Mouse (Mus musculus) embryonic facial prominence, embryonic 15.5 days (tissue): Measurements from ENCODE around the gene Ntsr1. TPM values are rescaled to one million over a fixed set of nuclear protein-coding genes. Genes with fewer than 3 reads are reported as not detected.
A peak's percentile ranks its signal among the peaks of the same experiment; 100 is the strongest.

ENCODE experiments used
- ATAC-seq: fragments of 200-750 bp; cut with Nextera tagmentation; 2 replicates; pipeline ENCODE4 v1.8.0; 2017; ENCODE audit warnings: low read depth, moderate TSS enrichment; ENCODE audit not compliant: insufficient number of reproducible peaks, low FRiP score, low TSS enrichment
- H3K27ac ChIP-seq: fragments of 300-500 bp; sonication (generic); replicated peaks from 2 replicates; pipeline ENCODE4 v1.5.1; 2015; ENCODE audit warnings: mild to moderate bottlenecking, inconsistent platforms
- H3K27me3 ChIP-seq: fragments of 300-500 bp; sonication (generic); 2 replicates; pipeline ENCODE4 v1.6.1; 2015; ENCODE audit warnings: inconsistent platforms
- H3K36me3 ChIP-seq: fragments of 300-500 bp; sonication (generic); 2 replicates; pipeline ENCODE4 v1.6.1; 2015; ENCODE audit warnings: mild to moderate bottlenecking, inconsistent platforms
- H3K4me1 ChIP-seq: fragments of 300-500 bp; sonication (generic); 2 replicates; pipeline ENCODE4 v1.6.1; 2015; ENCODE audit warnings: inconsistent platforms
- H3K4me2 ChIP-seq: fragments of 300-500 bp; sonication (generic); replicated peaks from 2 replicates; pipeline ENCODE4 v1.6.1; 2015; ENCODE audit warnings: mild to moderate bottlenecking, inconsistent platforms
- H3K4me3 ChIP-seq: fragments of 300-500 bp; sonication (generic); replicated peaks from 2 replicates; pipeline ENCODE4 v1.5.1; 2015; ENCODE audit warnings: mild to moderate bottlenecking, inconsistent platforms
- H3K9ac ChIP-seq: fragments of 300-500 bp; sonication (generic); 2 replicates; pipeline ENCODE4 v1.6.1; 2015; ENCODE audit warnings: inconsistent platforms
- H3K9me3 ChIP-seq: fragments of 300-500 bp; sonication (generic); replicated peaks from 2 replicates; pipeline ENCODE4 v1.6.1; 2016; ENCODE audit warnings: inconsistent platforms
- WGBS: fragments of 180-500 bp; shearing (Covaris S2); methylation state at CpG from one replicate; pipeline ENCODE4 v1.1.7; 2015; 5-methylcytosine and 5-hydroxymethylcytosine counted together
- polyA plus RNA-seq: library from polyadenylated mRNA; unstranded; fragments of >200 nt; fragmentation: Nextera tagmentation; extraction: Ambion mirVana; gene quantifications from 2 replicates; pipeline ENCODE4 v1.2.1, GENCODE M21; 2015

Gene Ntsr1
- polyA plus RNA-seq, 1 experiment from 2014 or later: 0.32 TPM

DNA sequence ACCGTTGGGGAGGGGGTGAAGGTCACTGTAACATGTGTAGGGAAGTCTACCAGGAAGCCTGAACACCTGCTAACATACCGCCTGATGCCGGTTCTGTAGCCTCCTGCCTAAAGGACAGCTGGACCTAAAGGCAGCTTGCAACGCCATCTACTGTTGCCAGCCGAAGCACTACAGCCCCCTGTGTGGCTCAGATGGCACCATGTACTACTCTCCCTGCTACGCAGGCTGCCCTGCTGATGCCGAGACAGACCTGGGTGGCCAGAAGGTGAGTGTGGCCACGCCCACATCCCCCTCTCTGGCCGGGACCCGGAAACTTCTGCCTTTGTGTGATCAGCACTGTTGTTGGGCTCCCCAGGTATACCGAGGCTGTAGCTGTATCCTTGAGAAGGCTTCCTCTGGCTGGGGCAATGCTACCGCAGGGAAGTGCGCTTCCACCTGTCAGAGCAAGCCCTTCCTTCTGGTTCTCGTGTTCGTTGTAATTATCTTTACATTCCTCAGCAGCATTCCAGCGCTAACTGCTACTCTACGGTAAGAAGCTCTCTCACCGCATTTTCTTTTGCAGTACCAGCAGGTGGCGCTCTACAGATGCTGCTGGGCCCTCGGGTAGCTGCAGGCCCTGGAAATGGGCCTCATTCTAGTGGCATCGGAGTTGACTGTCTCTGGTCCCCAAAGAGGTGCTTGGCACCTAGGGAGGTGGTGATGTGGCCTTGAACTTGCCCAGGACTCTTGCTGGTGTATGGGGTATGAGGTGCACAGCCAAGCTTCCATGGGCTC is 27.3 kb upstream of the Ntsr1 start:
- no peak overlapping the region for H3K27ac ChIP-seq
- peaks cover 9% of the 10 kb centered on the region for H3K4me1 ChIP-seq
- H3K36me3 ChIP-seq: no peaks in the 10 kb centered on the region
- H3K4me2 ChIP-seq: no peak overlapping the region
- H3K9me3 ChIP-seq: no peaks in the 10 kb centered on the region
- no peak for ATAC-seq
- no peak overlapping the region for H3K9ac ChIP-seq
- H3K27me3 ChIP-seq: 0 out of 2 replicates have a peak, but pooled peaks cover 4% of the 10 kb centered on the region
- no peak overlapping the region for H3K4me3 ChIP-seq
- WGBS: 5% methylated on average over 21 of the region's 21 CpGs

DNA sequence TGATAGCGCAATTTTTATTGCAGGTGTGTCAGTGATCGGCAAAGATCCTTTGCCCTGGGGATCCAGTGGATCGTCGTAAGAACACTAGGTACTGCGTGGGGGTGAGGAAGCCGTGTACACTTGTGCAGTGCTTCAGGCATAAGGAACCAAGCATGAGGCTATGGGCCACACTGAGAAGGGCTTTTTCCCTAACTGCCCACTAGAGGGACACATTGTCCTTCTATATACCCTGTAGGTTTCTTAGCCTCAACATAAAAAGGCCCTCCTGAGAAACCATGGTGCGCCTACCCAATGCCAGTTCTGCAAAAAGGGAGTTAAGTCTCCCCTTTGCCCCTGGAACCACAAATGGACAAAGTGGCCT is 26.7 kb upstream of the Ntsr1 start:
- Histone ChIP-seq H3K4me3 (no peak overlapping the region), H3K9ac (no peak overlapping the region), H3K36me3 (no peaks in the 10 kb centered on the region), H3K27me3 (0 out of 2 replicates have a peak, but pooled peaks cover 4% of the 10 kb centered on the region), H3K9me3 (no peaks in the 10 kb centered on the region), H3K4me2 (no peak overlapping the region), H3K27ac (no peak overlapping the region), H3K4me1 (peaks cover 9% of the 10 kb centered on the region)
- 33% methylated on average over 7 of the region's 7 CpGs for WGBS
- peak; percentile 60; the same call in 1 of the 2 replicates for ATAC-seq

DNA sequence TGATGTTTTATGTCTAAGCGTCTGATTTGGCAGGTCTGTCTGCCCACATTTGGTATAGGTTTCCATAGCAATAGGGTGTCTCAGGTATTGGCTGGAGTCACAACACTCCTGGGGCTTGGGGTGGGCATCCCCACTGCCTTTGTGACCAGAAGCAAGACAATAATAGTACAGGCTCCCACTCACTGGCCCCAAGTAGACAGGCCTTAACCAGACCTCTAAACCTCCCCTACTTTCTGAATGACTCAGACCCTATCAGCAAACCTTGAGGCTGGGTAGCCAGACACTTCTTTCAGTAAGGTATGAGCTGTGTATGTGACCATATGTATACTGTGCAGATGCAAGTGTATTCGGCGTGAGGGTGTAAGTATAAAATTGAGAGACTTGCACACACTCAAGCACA is 24.9 kb upstream of the Ntsr1 start:
- H3K9ac ChIP-seq: no peak overlapping the region
- H3K9me3 ChIP-seq: no peaks in the 10 kb centered on the region
- H3K27ac ChIP-seq: no peak overlapping the region
- WGBS: 89% methylated on average over 3 of the region's 3 CpGs
- no peak overlapping the region for H3K4me2 ChIP-seq
- H3K4me1 ChIP-seq: peaks cover 9% of the 10 kb centered on the region
- no peaks in the 10 kb centered on the region for H3K36me3 ChIP-seq
- 0 out of 2 replicates have a peak, but pooled peaks cover 4% of the 10 kb centered on the region for H3K27me3 ChIP-seq
- ATAC-seq: no peak
- no peak overlapping the region for H3K4me3 ChIP-seq

DNA sequence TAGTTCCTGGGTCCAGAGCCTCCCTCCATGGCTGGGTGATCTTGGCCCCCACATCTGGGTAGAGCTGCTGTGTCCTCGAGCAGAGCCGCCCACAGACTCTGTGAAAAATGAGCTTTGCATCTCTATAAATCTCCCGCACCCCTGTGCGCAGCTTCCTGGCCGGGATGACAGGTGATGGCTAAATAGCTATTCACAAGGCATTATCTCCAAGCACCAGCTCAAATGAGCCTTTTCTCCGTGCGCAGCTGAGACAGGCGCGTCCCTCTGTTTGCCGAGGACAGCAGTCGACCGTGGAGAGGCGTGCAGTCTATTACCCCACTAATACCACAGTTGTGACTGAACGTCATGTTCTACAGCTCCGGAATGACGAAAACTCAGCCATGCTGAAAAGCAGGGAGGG is 17.5 kb upstream of the Ntsr1 start:
- no peak overlapping the region for H3K27ac ChIP-seq
- no peak for ATAC-seq
- WGBS: 16% methylated on average over 16 of the region's 16 CpGs

DNA sequence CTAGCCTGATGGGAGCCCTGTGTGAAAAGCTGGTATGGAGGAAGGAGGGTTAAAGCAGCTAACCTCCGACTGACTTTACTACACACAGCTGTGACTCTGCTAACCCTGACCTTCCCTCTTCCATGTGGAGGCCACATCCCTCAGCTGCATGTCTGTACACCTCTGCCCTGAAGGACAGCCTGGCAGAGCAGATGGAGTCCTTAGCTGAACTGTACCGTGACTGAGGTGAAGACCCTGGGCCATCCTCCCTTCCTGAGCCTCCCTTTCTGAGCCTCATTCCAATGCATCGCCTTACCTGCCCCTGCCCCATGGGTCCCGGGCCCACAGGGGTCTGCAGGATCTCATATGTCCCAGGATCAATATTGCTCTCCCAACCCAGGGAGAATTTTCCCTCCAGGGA is 14.9 kb upstream of the Ntsr1 start:
- no peak; the same call in 1 of the 2 replicates for ATAC-seq
- WGBS: 43% methylated on average over 4 of the region's 4 CpGs
- peaks cover 38% of the 10 kb centered on the region for H3K27me3 ChIP-seq

More for the DNA sequence above, 17.5 kb upstream of the Ntsr1 start:
- Histone ChIP-seq H3K9me3 (no peaks in the 10 kb centered on the region), H3K36me3 (no peaks in the 10 kb centered on the region), H3K27me3 (peaks cover 21% of the 10 kb centered on the region), H3K4me1 (no peaks in the 10 kb centered on the region), H3K4me2 (no peak overlapping the region), H3K4me3 (no peak overlapping the region), H3K9ac (no peak overlapping the region)

DNA sequence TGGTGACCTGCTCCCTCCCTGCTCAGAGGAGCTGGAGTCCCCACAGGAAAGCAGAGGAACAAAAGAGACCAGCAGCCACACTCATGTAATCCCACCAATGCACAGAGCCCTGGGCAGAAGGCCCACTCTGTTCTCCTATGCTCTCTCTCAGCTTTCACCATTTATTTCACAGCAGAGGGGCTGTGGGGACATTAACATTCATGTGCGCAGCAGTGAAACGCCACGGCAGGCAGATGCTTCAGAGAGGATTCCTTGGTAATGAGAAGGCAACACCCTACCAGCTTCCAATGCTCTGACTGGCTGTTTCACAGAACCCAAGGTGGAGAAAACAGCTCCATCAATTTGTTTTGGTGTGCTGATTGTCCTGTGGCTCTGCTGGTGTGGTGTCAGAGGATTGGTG is 14.5 kb upstream of the Ntsr1 start:
- 69% methylated on average over 3 of the region's 3 CpGs for WGBS
- H3K4me3 ChIP-seq: no peak overlapping the region
- no peak for ATAC-seq
- no peaks in the 10 kb centered on the region for H3K4me1 ChIP-seq
- H3K27me3 ChIP-seq: peaks cover 39% of the 10 kb centered on the region
- no peaks in the 10 kb centered on the region for H3K36me3 ChIP-seq
- H3K4me2 ChIP-seq: no peak overlapping the region
- no peaks in the 10 kb centered on the region for H3K9me3 ChIP-seq
- H3K27ac ChIP-seq: no peak overlapping the region
- no peak overlapping the region for H3K9ac ChIP-seq

More for the DNA sequence above, 14.9 kb upstream of the Ntsr1 start:
- Histone ChIP-seq H3K36me3 (no peaks in the 10 kb centered on the region), H3K27ac (no peak overlapping the region), H3K4me3 (no peak overlapping the region), H3K4me1 (no peaks in the 10 kb centered on the region), H3K4me2 (no peak overlapping the region), H3K9me3 (no peaks in the 10 kb centered on the region), H3K9ac (no peak overlapping the region)

DNA sequence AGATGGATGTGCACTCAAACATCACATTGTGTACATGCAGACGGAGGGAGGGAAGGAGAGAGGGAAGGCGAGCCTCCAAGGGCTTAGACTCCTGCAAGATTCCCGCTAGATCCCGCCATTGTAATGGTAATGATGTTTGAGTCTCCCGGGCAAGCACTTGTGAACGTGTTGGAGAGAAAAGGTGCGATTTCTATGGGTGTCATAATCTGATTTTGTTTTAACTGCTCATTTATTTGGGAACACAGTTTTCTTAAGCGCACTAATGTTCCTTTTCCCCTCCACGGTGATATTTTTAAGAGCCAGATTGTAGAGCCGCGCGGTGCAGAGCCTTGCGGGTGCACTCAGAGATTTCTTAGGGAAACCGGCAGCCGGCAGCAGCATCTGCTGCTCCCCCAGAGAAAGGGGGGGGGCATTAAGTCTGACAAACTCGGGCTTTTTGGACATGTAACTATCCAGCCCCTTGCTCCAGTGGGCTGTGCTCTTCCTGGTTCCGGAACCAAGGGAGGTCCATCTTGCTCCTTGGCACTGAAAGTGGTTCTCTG is 11.5 kb upstream of the Ntsr1 start:
- Histone ChIP-seq H3K9me3 (no peaks in the 10 kb centered on the region), H3K4me2 (no peak overlapping the region), H3K9ac (no peak overlapping the region), H3K4me3 (no peak overlapping the region), H3K27me3 (peaks cover 30% of the 10 kb centered on the region), H3K27ac (no peak overlapping the region), H3K4me1 (no peaks in the 10 kb centered on the region), H3K36me3 (no peaks in the 10 kb centered on the region)
- 13% methylated on average over 17 of the region's 17 CpGs for WGBS
- no peak for ATAC-seq

DNA sequence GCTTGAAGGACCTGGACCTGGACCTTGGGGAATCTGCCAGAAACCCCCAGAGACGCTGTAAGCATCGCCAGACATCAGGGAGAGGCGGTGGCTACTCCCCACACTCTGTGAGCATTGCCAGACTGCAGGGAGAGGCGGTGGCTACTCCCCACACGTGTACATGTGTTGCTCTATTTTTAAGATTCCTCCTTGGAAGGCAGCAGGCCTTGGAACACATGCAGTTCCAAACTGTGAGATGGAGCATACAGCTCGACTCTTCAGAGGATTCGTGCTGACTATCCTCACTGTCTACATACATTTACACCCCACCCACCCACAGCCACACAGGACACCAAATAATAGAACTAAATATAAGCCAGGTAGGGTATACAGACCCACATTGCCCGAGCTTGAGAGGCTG is 3.9 kb upstream of the Ntsr1 start:
- H3K27me3 ChIP-seq: peaks cover 39% of the 10 kb centered on the region
- H3K36me3 ChIP-seq: no peaks in the 10 kb centered on the region
- WGBS: 51% methylated on average over 8 of the region's 8 CpGs
- no peak overlapping the region for H3K4me3 ChIP-seq
- no peak overlapping the region for H3K27ac ChIP-seq
- H3K4me2 ChIP-seq: no peak overlapping the region
- peaks cover 18% of the 10 kb centered on the region for H3K4me1 ChIP-seq
- no peak for ATAC-seq
- no peaks in the 10 kb centered on the region for H3K9me3 ChIP-seq
- no peak overlapping the region for H3K9ac ChIP-seq

DNA sequence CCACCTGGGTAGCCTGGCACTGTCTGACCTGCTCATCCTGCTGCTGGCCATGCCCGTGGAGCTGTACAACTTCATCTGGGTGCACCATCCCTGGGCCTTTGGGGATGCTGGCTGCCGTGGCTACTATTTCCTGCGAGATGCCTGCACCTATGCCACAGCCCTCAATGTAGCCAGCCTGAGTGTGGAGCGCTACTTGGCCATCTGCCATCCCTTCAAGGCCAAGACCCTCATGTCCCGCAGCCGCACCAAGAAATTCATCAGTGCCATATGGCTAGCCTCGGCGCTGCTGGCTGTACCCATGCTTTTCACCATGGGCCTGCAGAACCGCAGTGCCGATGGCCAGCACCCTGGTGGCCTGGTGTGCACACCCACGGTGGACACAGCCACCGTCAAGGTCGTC is 950 bp downstream of the Ntsr1 start:
- H3K4me3 ChIP-seq: no peak overlapping the region
- peak overlapping the region; percentile 56 for H3K4me2 ChIP-seq
- no peaks in the 10 kb centered on the region for H3K9me3 ChIP-seq
- H3K9ac ChIP-seq: no peak overlapping the region
- peaks cover 48% of the 10 kb centered on the region for H3K27me3 ChIP-seq
- peaks cover 26% of the 10 kb centered on the region for H3K4me1 ChIP-seq
- H3K36me3 ChIP-seq: no peaks in the 10 kb centered on the region
- WGBS: 48% methylated on average over 13 of the region's 13 CpGs
- H3K27ac ChIP-seq: no peak overlapping the region
- no peak for ATAC-seq

DNA sequence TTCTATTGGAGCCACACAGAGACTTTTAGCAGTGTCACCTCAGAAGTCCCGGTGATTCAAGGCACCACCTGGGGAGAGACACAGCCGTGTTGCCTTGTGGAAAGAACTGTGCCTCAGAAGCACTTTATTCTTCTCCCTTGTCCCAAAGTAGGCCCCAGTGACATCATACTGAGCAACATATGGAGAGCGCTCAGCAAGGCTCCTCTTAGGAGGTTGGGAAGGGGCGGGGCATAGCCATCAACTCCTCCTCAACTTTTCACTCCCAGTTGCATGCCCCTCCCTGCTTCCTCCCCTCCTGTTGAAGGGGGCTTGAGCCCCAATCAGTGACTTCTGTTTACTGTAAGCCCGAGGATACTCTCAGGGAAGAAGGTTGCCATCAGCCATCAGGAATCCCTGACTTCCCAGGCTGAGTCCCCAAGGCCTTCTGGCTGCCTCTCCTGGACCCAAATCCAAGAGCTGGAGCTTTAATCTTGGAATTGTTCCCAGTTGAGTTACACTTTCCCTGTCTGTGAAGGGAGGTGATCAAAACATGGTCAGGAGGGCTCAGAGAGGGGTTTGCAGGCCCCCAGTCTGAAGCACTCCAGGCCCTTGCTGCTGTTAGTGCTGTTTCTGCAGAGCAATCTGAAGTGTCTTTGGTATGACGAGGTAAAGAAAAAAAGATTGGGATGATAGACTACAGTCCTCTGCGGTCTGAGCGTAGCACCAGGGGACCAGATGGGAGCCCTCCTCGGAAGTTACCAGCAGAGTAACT is 1.6 kb downstream of the Ntsr1 start:
- Histone ChIP-seq H3K4me2 (no peak overlapping the region; the same call in 1 of the 2 replicates), H3K9ac (no peak overlapping the region), H3K4me3 (no peak overlapping the region), H3K36me3 (no peaks in the 10 kb centered on the region), H3K27me3 (peaks cover 48% of the 10 kb centered on the region), H3K4me1 (peaks cover 26% of the 10 kb centered on the region), H3K27ac (no peak overlapping the region), H3K9me3 (no peaks in the 10 kb centered on the region)
- no peak for ATAC-seq
- 37% methylated on average over 9 of the region's 9 CpGs for WGBS

DNA sequence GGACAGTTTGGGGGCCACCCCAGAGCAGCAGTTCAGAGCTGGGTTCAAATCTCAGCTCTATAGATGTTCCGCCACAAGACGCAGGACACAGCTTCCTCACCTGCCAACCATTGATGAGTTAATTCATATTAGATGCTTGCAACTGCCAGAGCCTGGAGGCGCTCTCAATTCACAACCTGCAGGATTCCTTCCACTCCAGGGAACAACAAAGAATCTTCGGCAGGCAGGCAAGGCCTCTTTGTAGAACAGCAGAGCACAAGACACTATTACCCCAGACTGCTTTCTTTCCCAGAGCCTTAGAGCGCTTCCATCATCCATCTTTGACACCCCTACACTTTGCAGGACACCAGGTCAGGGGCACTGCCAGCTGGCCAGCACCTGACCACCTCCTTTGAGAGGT is 6.5 kb downstream of the Ntsr1 start:
- ATAC-seq: no peak
- WGBS: 65% methylated on average over 5 of the region's 5 CpGs
- peaks cover 4% of the 10 kb centered on the region; the same call in 1 of the 2 replicates for H3K4me1 ChIP-seq
- no peak overlapping the region for H3K4me3 ChIP-seq
- no peaks in the 10 kb centered on the region for H3K36me3 ChIP-seq
- no peak overlapping the region for H3K9ac ChIP-seq
- peaks cover 9% of the 10 kb centered on the region; the same call in 1 of the 2 replicates for H3K27me3 ChIP-seq
- H3K9me3 ChIP-seq: no peaks in the 10 kb centered on the region
- no peak overlapping the region for H3K27ac ChIP-seq
- no peak overlapping the region for H3K4me2 ChIP-seq
